Mouse (Mus musculus) thymus, adult 2 months (tissue): ENCODE results near the gene Galnt9. TPM values are rescaled to one million over a fixed set of nuclear protein-coding genes. Genes with fewer than 3 reads are reported as not detected.

Source experiments
- DNase-seq: peaks from one replicate; pipeline ENCODE4 v3.0.0; 2021
- H3K27ac ChIP-seq: fragments of 200-500 bp; 2 replicates; pipeline ENCODE4 v1.5.1; 2012; ENCODE audit warnings: low read length, control low read depth; ENCODE audit not compliant: control insufficient read depth, insufficient read depth
- H3K27me3 ChIP-seq: fragments of 200-500 bp; 2 replicates; pipeline ENCODE4 v1.6.1; 2012; ENCODE audit warnings: mild to moderate bottlenecking, low read length, moderate library complexity, mixed read lengths; ENCODE audit not compliant: control insufficient read depth, insufficient read depth
- H3K36me3 ChIP-seq: fragments of 200-500 bp; 2 replicates; pipeline ENCODE4 v1.6.1; 2012; ENCODE audit warnings: mild to moderate bottlenecking, low read length, moderate library complexity; ENCODE audit not compliant: control insufficient read depth, insufficient read depth
- H3K4me1 ChIP-seq: fragments of 200-500 bp; replicated peaks from 2 replicates; pipeline ENCODE4 v1.6.1; 2012; ENCODE audit warnings: low read length; ENCODE audit not compliant: control insufficient read depth, insufficient read depth
- H3K4me3 ChIP-seq: fragments of 200-500 bp; 2 replicates; pipeline ENCODE4 v1.5.1; 2012; ENCODE audit warnings: mild to moderate bottlenecking, low read length, control low read depth, moderate library complexity; ENCODE audit not compliant: control insufficient read depth, insufficient read depth
- CTCF ChIP-seq: fragments of 200-500 bp; IDR thresholded peaks from 2 replicates; pipeline ENCODE4 v1.5.1; 2012; ENCODE audit warnings: mild to moderate bottlenecking, control low read depth, low read length, moderate library complexity, borderline replicate concordance; ENCODE audit not compliant: control insufficient read depth, poor library complexity, insufficient read depth; ENCODE audit errors: extremely low read depth
- POLR2A ChIP-seq: fragments of 200-500 bp; IDR thresholded peaks from 2 replicates; pipeline ENCODE4 v1.6.1; 2012; ENCODE audit warnings: mild to moderate bottlenecking, low read length, control low read depth, moderate library complexity; ENCODE audit not compliant: control insufficient read depth, poor library complexity, insufficient read depth; ENCODE audit errors: extremely low read depth
- WGBS: fragments of 180-500 bp; shearing (Covaris S2); methylation state at CpG from one replicate; pipeline ENCODE4 v1.1.7; 2018; 5-methylcytosine and 5-hydroxymethylcytosine counted together
- polyA plus RNA-seq: library from polyadenylated mRNA; depleted of rRNA; stranded (reverse); fragments of >200 nt; gene quantifications from 2 replicates; pipeline ENCODE4 v1.2.3, GENCODE M21; 2012

Gene Galnt9
- polyA plus RNA-seq, 1 experiment = 1.3 TPM

DNA sequence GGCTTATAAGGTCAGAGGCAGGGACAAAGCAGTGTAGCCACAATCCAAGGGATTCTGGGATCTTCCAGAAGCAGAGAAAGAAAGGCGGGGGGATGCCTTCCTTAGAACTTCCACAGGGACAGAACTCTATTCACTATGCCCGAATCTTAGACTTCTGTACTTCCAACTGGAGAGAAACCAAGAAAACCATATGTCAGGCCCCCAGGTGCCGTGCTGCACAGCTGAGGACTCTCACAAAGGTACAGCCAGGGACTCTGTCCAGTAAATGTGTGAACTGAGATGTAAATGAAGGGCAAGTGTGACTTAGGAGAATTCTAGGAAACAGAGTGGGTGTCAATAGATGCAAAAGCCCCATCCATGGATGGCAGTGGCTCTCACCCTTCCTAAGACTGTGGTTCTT is 7.8 kb downstream of the Galnt9 start:
- no peaks in the 10 kb centered on the region for H3K36me3 ChIP-seq
- no peak overlapping the region for H3K4me3 ChIP-seq
- no peaks in the 10 kb centered on the region for H3K4me1 ChIP-seq
- H3K27me3 ChIP-seq = no peaks in the 10 kb centered on the region
- 75% methylated on average over 3 of the region's 3 CpGs for WGBS
- TF ChIP-seq POLR2A (no peak), CTCF (no peak)
- DNase-seq = no peak
- H3K27ac ChIP-seq = no peak overlapping the region

DNA sequence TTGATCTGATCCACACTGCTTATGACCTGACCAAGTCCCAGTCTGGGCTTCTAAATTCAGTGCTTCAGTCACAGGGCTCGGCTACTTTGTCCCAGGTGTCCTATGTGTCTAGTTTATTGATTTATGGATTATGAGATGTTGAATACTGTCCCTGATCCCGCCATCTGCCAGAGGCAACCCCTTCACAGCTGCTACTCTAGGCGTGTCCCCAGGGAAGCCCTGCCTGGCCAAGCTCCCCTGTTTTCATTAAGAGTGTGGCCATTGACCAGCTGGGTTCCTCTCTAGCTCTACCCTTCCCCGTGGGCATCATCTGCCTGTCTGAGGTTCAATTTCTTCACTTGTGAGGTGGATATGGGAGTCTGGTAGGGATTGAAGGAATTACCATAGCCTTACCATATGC is 9.2 kb downstream of the Galnt9 start:
- WGBS = 81% methylated on average over 4 of the region's 4 CpGs
- no peak for DNase-seq
- no peaks in the 10 kb centered on the region for H3K36me3 ChIP-seq
- TF ChIP-seq POLR2A (no peak), CTCF (no peak)
- no peaks in the 10 kb centered on the region for H3K27me3 ChIP-seq
- no peak overlapping the region for H3K4me3 ChIP-seq
- H3K27ac ChIP-seq = no peak overlapping the region
- H3K4me1 ChIP-seq = no peaks in the 10 kb centered on the region

DNA sequence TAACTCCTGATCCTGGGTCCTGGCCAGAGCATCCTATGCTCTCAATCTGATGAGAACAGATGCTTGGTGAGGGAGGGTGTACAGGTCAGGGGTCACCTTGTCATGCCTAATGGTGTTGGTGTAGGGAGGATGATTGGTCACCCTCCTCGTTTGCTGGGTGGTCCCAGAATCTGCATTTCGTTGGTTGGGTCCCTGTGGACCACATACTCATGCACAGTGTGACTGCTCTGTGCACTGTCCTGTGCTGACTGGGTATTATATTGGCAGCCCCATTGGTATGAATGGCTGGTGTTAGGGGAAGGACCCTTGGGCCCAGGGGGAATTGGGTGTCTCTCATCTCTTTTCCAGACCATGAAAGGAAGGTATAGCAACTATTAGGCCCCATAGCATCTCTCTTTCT is 11.0 kb downstream of the Galnt9 start:
- no peaks in the 10 kb centered on the region for H3K4me1 ChIP-seq
- WGBS = 56% methylated on average over 2 of the region's 2 CpGs
- no peak for DNase-seq
- H3K27me3 ChIP-seq = no peaks in the 10 kb centered on the region
- H3K36me3 ChIP-seq = no peaks in the 10 kb centered on the region
- no peak for TF ChIP-seq POLR2A
- no peak for TF ChIP-seq CTCF
- H3K27ac ChIP-seq = no peak overlapping the region
- no peak overlapping the region for H3K4me3 ChIP-seq

DNA sequence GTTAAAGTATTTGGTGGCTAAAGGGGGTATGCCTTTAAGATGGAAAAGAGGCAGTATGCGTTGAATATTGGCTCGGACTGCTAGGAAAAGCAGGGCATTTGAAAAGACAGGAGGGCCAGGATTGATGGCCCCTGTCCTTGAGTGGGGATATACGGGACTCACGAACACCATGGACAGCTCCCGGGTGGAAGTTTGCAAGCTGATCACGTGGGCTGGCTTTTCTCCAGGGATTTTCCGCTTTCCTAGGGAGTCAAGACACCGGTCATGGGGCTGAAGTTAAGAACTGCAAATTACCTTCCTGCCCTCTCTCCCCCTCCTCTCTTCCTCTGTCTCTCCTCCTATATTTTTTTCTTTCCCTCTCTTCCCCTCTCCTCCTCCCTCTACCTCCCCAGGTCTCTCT is 14.2 kb downstream of the Galnt9 start:
- Histone ChIP-seq H3K27ac (no peak overlapping the region), H3K36me3 (no peaks in the 10 kb centered on the region), H3K4me1 (no peaks in the 10 kb centered on the region), H3K27me3 (no peaks in the 10 kb centered on the region), H3K4me3 (no peak overlapping the region)
- no peak for DNase-seq
- no peak for TF ChIP-seq CTCF
- TF ChIP-seq POLR2A = no peak
- WGBS = 26% methylated on average over 8 of the region's 8 CpGs

DNA sequence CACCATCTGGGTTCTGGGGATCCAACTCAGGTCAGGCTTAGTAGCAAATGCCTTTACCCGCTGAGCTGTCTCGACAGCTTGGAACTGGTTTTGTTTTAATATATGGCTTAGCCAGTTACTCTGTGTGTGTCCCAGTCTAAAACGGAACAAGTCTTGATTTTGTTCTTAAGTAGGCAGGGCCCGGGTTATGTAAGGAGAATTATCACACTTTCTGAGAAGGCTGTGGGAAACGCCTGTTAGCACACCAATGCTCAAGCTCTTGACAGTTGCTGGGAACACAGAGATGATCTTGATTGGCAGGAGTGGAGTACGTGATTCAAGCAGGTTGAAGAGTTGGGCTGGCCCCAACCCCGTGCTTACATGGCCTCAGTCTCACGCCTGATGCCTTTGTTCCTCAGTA is 15.5 kb downstream of the Galnt9 start:
- no peak overlapping the region for H3K4me3 ChIP-seq
- WGBS = 90% methylated on average over 8 of the region's 8 CpGs
- DNase-seq = no peak
- H3K36me3 ChIP-seq = no peaks in the 10 kb centered on the region
- no peak overlapping the region for H3K27ac ChIP-seq
- no peaks in the 10 kb centered on the region for H3K27me3 ChIP-seq
- no peaks in the 10 kb centered on the region for H3K4me1 ChIP-seq
- TF ChIP-seq POLR2A (no peak), CTCF (no peak)

DNA sequence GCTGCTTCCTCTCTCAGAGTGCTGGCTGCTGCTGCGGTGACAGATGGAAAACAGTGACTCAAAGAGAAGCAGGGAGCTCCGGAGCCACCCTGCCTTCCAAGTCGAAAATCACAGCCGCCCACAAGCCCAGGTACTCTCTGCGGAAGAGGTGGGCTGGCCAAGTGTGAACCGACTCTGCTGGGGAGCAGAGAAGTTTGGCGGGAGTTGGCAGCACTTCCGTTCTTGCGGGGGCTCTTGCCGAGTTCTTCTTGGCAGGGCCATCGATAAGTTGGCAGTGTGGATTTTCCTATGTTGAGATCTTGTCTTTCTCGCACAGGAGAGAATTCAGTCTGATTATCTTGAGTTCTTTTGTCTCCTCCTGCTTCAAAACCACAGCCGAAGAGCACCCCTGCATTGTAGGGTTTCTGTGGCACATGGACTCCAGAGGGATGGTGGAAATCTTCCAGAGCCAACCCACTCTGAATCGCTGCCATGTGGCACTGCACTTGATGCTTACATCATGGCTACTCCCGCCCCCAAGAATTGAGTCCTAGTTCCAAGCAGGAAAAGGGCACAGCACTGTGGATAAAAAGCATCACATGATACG is 18.7 kb downstream of the Galnt9 start:
- Histone ChIP-seq H3K4me3 (no peak overlapping the region), H3K27me3 (no peaks in the 10 kb centered on the region), H3K36me3 (no peaks in the 10 kb centered on the region), H3K4me1 (no peaks in the 10 kb centered on the region), H3K27ac (no peak overlapping the region)
- DNase-seq = no peak
- WGBS = 84% methylated on average over 16 of the region's 16 CpGs
- TF ChIP-seq POLR2A = no peak
- TF ChIP-seq CTCF = no peak

DNA sequence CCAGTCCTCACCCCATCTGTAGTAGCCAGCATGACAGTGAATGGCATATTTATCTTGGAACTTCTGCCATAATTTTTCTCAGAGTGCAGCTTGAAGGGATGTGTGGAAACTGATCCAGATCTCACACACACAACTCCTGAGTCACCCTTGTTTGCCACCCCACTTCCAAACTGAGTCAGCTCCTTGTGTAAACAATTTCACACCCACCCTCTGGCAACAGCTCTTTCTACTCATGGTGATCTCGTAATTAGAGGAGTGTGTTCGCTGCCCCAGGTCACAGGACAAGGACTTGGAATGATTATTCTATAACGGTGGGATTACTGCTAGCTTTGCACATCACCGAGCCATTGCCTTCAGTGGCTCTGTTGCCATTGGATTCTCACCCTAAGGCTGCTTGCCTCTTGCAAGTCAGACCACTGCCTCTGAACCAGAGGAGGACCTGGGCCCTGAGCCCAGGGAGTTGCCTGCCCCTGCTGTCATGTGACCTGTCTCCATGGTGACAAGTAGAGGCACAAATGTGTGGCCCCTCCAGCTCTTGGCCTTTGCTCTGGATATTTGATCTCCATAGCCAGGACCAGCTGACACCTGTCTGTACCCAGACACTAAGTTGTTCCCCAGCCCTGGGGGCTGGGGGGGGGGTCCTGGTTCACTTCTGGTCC is 21.0 kb downstream of the Galnt9 start:
- Histone ChIP-seq H3K27me3 (no peaks in the 10 kb centered on the region), H3K4me3 (no peak overlapping the region), H3K36me3 (no peaks in the 10 kb centered on the region), H3K27ac (no peak overlapping the region), H3K4me1 (no peaks in the 10 kb centered on the region)
- 83% methylated on average over 4 of the region's 4 CpGs for WGBS
- TF ChIP-seq CTCF (no peak), POLR2A (no peak)
- DNase-seq = no peak
